Mouse (Mus musculus) liver, postnatal 0 days (tissue): ENCODE results near the gene Topbp1. TPM values are rescaled to one million over a fixed set of nuclear protein-coding genes. Genes with fewer than 3 reads are reported as not detected.
A peak's percentile ranks its signal among the peaks of the same experiment; 100 is the strongest.

Source experiments
- ATAC-seq: fragments of 200-750 bp; cut with Nextera tagmentation; 2 replicates; pipeline ENCODE4 v1.8.0; 2017; ENCODE audit warnings: mild to moderate bottlenecking, moderate library complexity
- DNase-seq: peaks from one replicate; pipeline ENCODE4 v3.0.0-alpha.2; 2016
- H3K27ac ChIP-seq: fragments of 300-500 bp; sonication (generic); 2 replicates; pipeline ENCODE4 v1.5.1; 2014; ENCODE audit warnings: antibody characterized with exemption, moderate library complexity, mild to moderate bottlenecking, low read depth
- H3K27me3 ChIP-seq: fragments of 300-500 bp; sonication (generic); 2 replicates; pipeline ENCODE4 v1.6.1; 2014; ENCODE audit warnings: low read length, control low read depth, mixed read lengths; ENCODE audit not compliant: insufficient read depth
- H3K36me3 ChIP-seq: fragments of 300-500 bp; sonication (generic); replicated peaks from 2 replicates; pipeline ENCODE4 v1.6.1; 2014; ENCODE audit warnings: mild to moderate bottlenecking, control low read depth, low read length, moderate library complexity, mixed read lengths; ENCODE audit not compliant: insufficient read depth
- H3K4me1 ChIP-seq: fragments of 300-500 bp; sonication (generic); 2 replicates; pipeline ENCODE4 v1.6.1; 2014; ENCODE audit warnings: antibody characterized with exemption, mild to moderate bottlenecking, control low read depth; ENCODE audit not compliant: insufficient read depth
- H3K4me2 ChIP-seq: fragments of 300-500 bp; sonication (generic); 2 replicates; pipeline ENCODE4 v1.6.1; 2014; ENCODE audit warnings: low read depth, mild to moderate bottlenecking, low read length, moderate library complexity, mixed read lengths
- H3K4me3 ChIP-seq: fragments of 300-500 bp; sonication (generic); 2 replicates; pipeline ENCODE4 v1.5.1; 2014; ENCODE audit warnings: low read depth, low read length
- H3K9ac ChIP-seq: fragments of 300-500 bp; sonication (generic); replicated peaks from 2 replicates; pipeline ENCODE4 v1.6.1; 2014; ENCODE audit warnings: mild to moderate bottlenecking, moderate library complexity
- H3K9me3 ChIP-seq: fragments of 300-500 bp; sonication (generic); 2 replicates; pipeline ENCODE4 v1.6.1; 2016; ENCODE audit warnings: mild to moderate bottlenecking, control low read depth, low read length, mixed read lengths
- CTCF ChIP-seq: sonication (generic); IDR thresholded peaks from 2 replicates; pipeline ENCODE4 v1.5.1; 2016; ENCODE audit warnings: antibody characterized with exemption, low read depth
- EP300 ChIP-seq: IDR thresholded peaks from 2 replicates; pipeline ENCODE4 v1.6.1; 2016; ENCODE audit warnings: antibody characterized with exemption, low read depth, mild to moderate bottlenecking
- WGBS: fragments of 180-500 bp; shearing (Covaris S2); extraction: QIAGEN DNeasy Blood & Tissue Kit; methylation state at CpG from one replicate; pipeline ENCODE4 v1.1.7; 2014; ENCODE audit not compliant: insufficient replicate concordance; 5-methylcytosine and 5-hydroxymethylcytosine counted together
- polyA plus RNA-seq: library from polyadenylated mRNA; unstranded; fragments of >200 nt; fragmentation: Nextera tagmentation; extraction: Ambion mirVana; gene quantifications from 2 replicates; pipeline ENCODE4 v1.2.1, GENCODE M21; 2015

The Topbp1 gene
- polyA plus RNA-seq, 1 experiment from 2014 or later, result 17.3 TPM

DNA sequence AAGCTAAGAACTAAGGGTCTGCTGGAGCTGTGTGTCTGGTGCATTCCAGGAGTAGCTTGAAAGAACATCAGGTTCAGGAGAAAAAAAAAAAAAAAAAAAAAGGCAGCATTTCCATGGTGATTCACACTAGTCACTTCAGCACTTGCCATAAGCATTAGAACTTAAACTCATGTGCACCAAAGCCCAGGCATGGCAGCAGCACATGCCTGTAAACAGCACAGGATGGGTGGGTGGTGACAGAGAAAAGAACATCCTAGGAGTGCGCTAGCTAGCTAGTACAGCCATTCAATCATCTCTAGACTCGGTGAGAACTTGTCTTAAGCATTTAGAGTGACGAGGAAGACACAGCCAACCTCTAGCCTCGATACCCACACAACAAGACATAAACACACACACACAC, 53.5 kb downstream of the Topbp1 start:
- ATAC-seq (no peak), DNase-seq (no peak)
- Histone ChIP-seq H3K27me3 (no peaks in the 10 kb centered on the region), H3K4me1 (peaks cover 16% of the 10 kb centered on the region), H3K27ac (no peak overlapping the region), H3K36me3 (peaks cover 48% of the 10 kb centered on the region), H3K4me2 (no peak overlapping the region), H3K9me3 (no peaks in the 10 kb centered on the region), H3K4me3 (no peak overlapping the region), H3K9ac (no peak overlapping the region)
- TF ChIP-seq CTCF (no peak), EP300 (no peak)
- WGBS, result 85% methylated on average over 4 of the region's 4 CpGs

DNA sequence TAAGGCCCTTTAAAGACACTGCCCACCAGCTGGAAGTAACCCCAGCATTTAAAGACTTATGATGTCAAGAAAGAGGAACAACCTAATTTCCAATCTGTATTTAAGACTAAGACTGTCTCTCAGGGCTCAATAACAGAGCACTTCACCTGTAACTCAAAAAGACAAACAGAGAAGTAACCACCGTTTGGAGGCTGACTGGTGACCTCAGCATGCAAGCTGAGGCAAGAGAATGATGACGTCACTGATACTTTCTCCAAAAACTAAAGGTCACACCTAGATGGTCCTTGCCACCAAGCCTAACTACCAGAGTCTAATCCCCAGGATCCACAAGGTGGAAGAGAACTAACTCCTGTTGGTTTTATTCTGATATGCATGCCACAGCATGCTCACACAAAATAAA, 55.6 kb downstream of the Topbp1 start:
- WGBS, result 37% methylated on average over 2 of the region's 2 CpGs
- DNase-seq, result no peak

DNA sequence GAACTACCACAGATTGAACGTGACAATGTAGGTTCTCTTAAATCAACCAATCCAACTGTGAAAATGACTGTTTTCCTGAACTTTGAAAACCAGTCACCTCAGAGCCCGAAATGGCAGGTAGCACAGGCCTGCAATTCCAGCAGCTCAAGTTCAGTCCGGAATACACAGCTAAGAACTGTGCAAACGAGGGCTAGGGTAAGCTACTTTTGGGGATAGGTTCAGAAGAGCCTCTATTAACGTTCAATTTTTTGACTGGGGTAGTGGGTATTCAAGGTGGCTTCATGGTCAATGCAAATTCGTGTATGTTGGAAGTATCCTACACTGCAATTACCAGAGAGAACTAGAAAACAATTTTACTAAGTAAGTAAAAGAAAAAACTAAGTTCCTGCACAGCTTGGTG, 58.1 kb downstream of the Topbp1 start:
- H3K4me1 ChIP-seq, result peaks cover 29% of the 10 kb centered on the region
- peak overlapping the region; percentile 98 for H3K9ac ChIP-seq
- no peaks in the 10 kb centered on the region for H3K27me3 ChIP-seq
- 53% methylated on average over 6 of the region's 6 CpGs for WGBS
- TF ChIP-seq EP300, result no peak
- TF ChIP-seq CTCF, result no peak
- peak overlapping the region; percentile 84 for H3K4me2 ChIP-seq
- peak overlapping the region; percentile 17; the same call in 1 of the 2 replicates for H3K27ac ChIP-seq
- no peak for ATAC-seq
- H3K36me3 ChIP-seq, result peaks cover 32% of the 10 kb centered on the region
- H3K4me3 ChIP-seq, result peak overlapping the region; percentile 92
- H3K9me3 ChIP-seq, result no peaks in the 10 kb centered on the region
- no peak for DNase-seq

More for the DNA sequence above, 55.6 kb downstream of the Topbp1 start:
- peaks cover 17% of the 10 kb centered on the region for H3K4me1 ChIP-seq
- H3K36me3 ChIP-seq, result peaks cover 48% of the 10 kb centered on the region
- TF ChIP-seq EP300, result no peak
- no peak for TF ChIP-seq CTCF
- ATAC-seq, result no peak
- H3K4me3 ChIP-seq, result no peak overlapping the region
- no peak overlapping the region for H3K4me2 ChIP-seq
- no peaks in the 10 kb centered on the region for H3K27me3 ChIP-seq
- H3K9me3 ChIP-seq, result no peaks in the 10 kb centered on the region
- no peak overlapping the region for H3K27ac ChIP-seq
- no peak overlapping the region for H3K9ac ChIP-seq

DNA sequence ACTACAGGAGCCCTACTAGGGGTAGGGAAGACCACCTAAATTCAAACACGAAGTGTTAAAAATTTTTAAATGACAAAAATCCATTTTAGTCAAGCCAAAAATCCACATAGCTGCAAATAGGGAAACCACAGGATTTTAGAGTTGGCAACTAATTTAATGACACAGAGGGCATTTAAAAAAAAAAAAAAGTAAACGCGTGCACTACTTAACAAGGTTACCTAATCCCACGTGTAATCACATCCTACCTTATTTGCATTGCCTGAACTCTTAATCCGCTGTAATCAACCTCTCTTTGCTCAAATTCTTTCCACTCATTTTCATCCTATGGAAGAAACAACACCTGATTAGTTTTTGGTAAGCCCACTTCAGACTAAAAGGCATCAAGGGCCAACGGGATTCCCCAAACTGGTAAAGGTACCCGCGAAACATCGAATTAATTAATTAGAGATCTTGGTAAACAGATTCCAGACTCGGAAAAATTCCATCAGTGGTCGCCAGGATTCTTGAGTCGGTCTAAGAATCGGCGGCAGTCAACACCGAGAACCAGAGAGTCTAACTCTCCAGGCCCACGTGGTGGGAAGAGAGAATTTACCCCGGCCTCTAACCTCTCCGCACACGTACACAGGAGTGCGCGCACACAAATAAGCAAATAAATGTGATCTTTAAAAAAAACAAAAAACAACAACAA, 58.9 kb downstream of the Topbp1 start:
- Histone ChIP-seq H3K4me3 (peak overlapping the region; percentile 92), H3K4me1 (peaks cover 29% of the 10 kb centered on the region), H3K36me3 (peaks cover 29% of the 10 kb centered on the region), H3K9me3 (no peaks in the 10 kb centered on the region), H3K9ac (peak overlapping the region; percentile 98), H3K27ac (peak overlapping the region; percentile 100), H3K27me3 (no peaks in the 10 kb centered on the region), H3K4me2 (peak overlapping the region; percentile 84)
- ATAC-seq (no peak), DNase-seq (peak; percentile 28)
- TF ChIP-seq EP300, result no peak
- no peak for TF ChIP-seq CTCF
- WGBS, result 1% methylated on average over 21 of the region's 21 CpGs

DNA sequence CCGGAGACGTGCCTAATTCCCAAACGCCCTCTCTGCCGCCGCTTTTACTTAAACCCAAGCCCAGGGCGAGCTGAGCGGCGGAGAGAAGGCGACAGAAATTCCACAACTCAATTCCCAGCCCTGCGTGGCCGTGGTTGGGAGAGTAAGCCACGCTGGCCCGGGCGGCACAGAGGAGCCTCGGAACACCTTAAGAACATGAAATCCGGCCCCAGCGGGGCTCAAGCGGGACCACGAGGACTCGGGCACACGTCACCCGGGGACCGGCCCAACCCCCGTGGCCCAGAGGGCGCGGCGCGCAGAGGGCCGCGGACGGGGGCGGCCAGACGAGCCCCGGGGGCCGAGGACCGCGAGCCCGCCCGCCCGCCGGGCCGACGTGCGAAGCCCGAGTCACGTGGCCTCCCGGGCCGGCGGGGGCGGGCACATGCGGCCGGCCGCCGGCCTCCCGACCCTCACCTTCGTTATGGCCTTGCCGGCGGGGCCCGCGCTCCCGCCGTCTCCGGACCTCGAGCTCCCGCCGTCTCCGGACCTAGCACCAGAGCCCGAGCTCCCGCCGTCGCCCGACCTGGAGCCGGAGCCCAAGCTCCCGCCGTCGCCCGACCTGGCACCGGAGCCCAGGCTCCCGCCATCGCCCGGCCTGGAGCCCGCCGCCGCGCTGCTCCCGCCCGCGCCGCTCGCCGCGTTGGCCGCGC, 59.7 kb downstream of the Topbp1 start:
- Histone ChIP-seq H3K4me1 (peaks cover 29% of the 10 kb centered on the region), H3K9ac (peak overlapping the region; percentile 98), H3K36me3 (peaks cover 25% of the 10 kb centered on the region), H3K4me2 (peak overlapping the region; percentile 84), H3K27me3 (no peaks in the 10 kb centered on the region), H3K27ac (peak overlapping the region; percentile 100), H3K9me3 (no peaks in the 10 kb centered on the region), H3K4me3 (peak overlapping the region; percentile 92)
- peak; percentile 78 for DNase-seq
- 3% methylated on average over 74 of the region's 94 CpGs for WGBS
- ATAC-seq, result peak; percentile 18
- no peak for TF ChIP-seq EP300

DNA sequence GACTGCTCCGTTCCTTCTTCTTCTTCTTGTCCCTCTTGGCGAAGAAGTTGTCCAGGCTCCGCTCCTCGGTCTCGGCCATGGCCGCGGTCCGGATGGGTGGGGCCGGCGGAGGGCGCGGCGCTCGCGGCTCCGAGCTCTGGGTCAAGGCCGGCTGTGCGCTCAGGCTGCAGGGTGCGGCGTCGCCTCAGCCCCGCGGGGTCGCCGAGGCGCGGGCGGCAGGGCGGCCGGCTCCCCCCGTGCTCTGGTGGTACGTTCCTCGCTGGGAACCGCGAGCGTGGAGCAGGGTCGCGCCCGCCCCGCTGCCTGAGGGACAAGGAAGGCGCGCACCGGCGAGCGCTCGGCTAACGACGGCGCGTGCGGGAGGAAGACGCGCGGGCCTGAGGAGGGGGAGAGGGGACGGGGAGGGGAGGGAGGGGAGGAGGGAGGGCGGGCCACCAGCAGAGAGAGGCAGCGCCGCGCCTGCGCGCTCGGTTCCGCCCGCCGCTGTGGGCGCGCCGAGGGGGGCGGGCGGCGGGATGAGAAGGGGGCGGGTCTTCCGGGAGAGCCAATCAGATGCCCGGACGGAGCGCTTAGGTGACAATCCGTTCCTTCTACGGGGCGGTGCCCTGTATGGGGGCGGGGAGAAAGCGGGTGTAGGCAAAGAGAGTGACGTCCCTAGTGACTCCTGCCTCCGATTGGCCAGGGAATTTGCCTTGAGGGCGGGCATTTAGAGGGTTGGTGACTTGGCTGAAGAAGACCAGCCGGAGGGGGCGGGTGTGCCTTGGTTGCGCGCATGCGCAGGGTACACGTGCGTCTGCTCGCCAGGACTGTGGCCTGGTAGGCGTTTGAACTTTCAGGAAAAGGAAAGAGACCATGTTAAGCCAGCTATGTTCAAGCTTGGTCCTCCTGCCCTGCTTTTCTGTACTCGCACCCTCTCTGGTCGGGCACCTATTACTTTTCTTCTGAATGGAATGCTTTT, 60.6 kb downstream of the Topbp1 start, which contains the start of gene Cdv3:
Gene Cdv3, minus strand, starts transcription at position 551 of the 958 bp plus-strand sequence.
- no peaks in the 10 kb centered on the region for H3K9me3 ChIP-seq
- DNase-seq (peak; percentile 99), ATAC-seq (peak; percentile 96)
- TF ChIP-seq CTCF (0 out of 2 replicates have a peak, but pooled peaks have one; percentile 18), EP300 (peak; percentile 31; the same call in 1 of the 2 replicates)
- H3K36me3 ChIP-seq, result peaks cover 16% of the 10 kb centered on the region
- 3% methylated on average over 64 of the region's 95 CpGs for WGBS
- peak within 1 kb of the TSS; percentile 98 for H3K9ac ChIP-seq
- H3K27ac ChIP-seq, result peak within 1 kb of the TSS; percentile 100
- no peaks in the 10 kb centered on the region for H3K27me3 ChIP-seq
- H3K4me3 ChIP-seq, result peak within 1 kb of the TSS; percentile 92
- H3K4me1 ChIP-seq, result peaks cover 25% of the 10 kb centered on the region
- H3K4me2 ChIP-seq, result peak within 1 kb of the TSS; percentile 84
